Mouse (Mus musculus): ENCODE data around the gene Wbp1l. TPM values are rescaled to one million over a fixed set of nuclear protein-coding genes. Genes with fewer than 3 reads are reported as not detected.

The Wbp1l gene
- polyA plus RNA-seq (2015; fragmentation: Nextera tagmentation; extraction: Ambion mirVana): 25.7 and 26.5 TPM in 2 replicates

DNA sequence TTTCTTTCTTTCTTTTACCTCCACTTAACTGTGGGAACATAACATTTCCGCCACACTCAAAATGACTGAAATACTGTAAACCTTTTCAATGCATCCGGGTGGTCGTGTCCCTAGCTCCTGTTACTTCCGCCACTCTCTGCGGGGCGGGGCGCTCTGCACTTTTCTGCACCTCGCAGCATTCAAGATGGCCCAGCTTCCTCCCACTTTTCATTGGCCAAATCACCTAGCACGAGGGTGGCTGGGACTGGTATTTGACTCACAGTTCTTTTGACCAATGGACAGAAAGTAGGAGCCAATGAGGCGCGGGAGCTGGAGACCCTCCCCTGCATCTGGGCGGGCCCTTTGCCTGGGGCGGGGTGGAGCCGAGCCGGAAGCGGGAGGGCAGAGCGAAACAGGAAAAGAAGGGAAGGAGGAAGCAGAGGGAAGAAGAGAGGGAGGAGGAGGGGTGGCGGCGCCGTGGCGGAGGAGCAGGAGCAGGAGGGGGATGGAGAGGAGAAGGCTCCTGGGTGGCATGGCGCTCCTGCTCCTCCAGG, at the start of gene Wbp1l:
Gene Wbp1l (plus strand): TSS at position 365 of the 533 bp plus-strand sequence.

DNA sequence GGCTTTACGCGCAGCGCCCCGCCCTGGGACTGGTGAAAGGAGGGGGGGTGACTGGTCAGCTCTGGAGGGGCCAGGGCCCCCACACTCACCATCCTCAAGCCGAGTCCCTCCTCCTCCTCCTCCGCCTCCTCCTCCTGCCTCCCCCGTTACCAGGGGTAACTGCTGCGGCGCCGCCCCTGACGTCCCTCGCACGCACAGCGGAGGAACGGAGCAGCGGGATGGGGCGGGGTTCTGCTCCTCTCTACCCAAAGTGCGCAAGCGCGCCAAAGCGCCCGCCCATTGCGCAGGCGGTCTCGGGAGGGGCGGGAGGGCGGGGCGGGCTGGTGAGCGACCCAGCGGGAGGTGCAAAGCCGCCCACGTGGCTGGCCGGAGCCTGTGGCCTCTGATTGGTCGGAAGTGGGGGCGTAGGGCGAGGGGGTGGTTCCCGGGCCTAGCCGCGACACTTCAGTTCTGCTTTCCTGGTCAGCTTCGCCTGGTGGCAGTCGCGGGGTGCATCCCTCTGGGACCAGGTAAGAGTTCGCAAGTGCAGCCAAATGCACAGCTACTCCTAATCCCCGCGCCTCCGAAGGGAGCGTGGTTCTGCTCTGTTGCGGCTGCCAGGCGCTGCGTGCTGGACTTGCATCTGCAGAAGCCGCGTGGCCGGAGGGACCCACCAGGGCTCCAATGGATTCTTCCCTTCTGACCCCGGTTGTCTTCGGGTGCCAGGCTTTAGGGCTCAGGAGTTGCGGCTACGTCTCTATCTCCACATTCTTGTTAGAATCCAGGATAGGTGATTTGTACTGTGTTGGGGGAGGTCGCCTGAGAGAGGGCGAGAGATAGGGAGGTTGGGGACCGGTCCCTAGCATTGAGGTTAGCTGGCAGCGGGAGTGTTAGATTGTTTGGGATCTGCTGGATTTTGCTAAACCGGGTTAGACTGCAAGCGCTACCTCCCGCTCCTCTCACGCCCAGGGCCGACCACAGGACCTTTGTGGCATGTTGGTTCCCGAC, 25.6 kb upstream of the Wbp1l start, which contains the start of the genes Arl3 and Sfxn2:
Gene Arl3 (minus strand): TSS at position 248 of the 987 bp plus-strand sequence.
Gene Sfxn2 (plus strand): TSS at position 415 of the 987 bp plus-strand sequence.

DNA sequence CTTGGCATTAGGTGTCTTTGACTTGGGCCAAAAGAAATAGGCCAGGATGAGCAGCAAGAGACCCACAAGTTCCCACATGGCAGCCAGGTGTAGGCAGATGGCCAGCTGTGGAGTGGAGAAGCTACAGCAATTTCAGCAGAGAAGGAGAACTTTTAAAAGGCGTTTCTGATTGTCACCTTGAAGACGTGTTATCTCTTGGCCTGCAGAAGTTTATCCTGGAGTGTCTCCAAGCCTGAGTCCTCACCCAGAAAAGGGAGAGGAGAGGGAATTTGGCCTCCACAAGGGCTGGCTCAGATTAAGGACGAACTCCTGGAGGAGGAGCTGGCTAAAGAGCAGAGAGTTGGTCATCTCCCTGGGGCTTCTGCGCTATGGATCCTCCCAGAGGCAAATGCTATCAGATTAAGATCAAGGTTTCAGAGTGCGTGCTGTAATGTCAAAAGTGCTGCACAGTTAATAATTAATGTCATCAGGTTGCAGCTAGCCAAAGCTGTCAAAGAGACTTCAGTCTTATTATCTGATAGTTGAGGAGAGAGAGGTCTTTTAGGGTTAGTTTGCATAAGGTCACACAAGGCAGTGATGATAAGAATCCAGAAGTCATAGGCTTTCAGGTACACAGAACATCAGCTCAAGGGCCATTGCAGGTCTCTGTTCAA, 74.0 kb downstream of the Wbp1l start, which contains the start of gene Cyp17a1:
Gene Cyp17a1 (minus strand): TSS at position 407 of the 653 bp plus-strand sequence.

DNA sequence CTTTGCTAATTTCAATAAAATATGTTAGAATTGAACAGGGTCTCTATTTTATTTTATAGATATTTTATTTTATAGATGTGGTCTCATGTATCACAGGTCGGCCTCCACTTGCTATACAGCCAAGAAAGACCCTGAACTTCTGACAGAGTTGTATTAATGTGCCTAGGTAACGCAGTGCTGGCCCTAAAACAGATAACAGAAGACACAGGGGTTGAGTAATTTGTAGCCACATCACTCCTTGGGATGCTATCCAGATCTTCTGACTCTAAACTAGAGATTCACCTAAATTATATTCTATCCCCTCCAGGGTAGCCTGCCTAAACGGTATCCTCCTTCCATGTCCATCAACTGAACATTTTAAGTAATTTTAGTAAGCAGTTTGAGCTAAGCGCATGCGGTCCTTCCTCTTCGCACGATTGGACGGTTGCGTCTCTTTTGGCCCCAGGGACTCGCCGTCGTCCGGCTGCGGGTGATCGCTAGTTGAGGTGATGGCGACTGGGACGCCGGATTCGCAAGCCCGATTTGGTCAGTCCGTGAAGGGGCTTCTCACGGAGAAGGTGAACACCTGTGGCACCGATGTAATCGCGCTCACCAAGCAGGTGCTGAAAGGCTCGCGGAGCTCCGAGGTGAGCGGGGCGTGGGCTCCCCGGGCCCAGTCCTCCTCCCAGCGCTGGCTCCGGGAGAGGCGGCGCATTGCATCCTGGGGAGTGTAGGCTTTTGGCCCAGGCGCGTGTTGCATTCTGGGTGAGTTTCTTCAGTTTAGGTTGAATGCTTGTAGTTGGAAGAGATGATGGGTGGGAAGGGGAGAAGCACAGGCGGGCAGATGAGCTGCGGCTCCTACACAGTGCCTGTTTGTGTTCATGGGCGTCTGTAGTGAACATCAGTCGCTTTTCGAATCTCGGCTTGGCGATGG, 90.8 kb downstream of the Wbp1l start, which contains the start of gene Borcs7:
Gene Borcs7 (plus strand): TSS at position 447 of the 913 bp plus-strand sequence.

Other genes with a start within 250 kb of the Wbp1l start
- gene 2310034G01Rik, start 248.8 kb upstream of the Wbp1l start, polyA plus RNA-seq (2015; fragmentation: Nextera tagmentation; extraction: Ambion mirVana): 2.2 and 3.0 TPM in 2 replicates
- gene Actr1a, start 203.3 kb upstream of the Wbp1l start, polyA plus RNA-seq (2015; fragmentation: Nextera tagmentation; extraction: Ambion mirVana): 232 and 254 TPM in 2 replicates
- 12.1 and 13.0 TPM in 2 replicates for gene Sufu, start 202.2 kb upstream of the Wbp1l start, polyA plus RNA-seq (2015; fragmentation: Nextera tagmentation; extraction: Ambion mirVana)
- 29.8 and 33.8 TPM in 2 replicates for gene Trim8, start 97.4 kb upstream of the Wbp1l start, polyA plus RNA-seq (2015; fragmentation: Nextera tagmentation; extraction: Ambion mirVana)
- gene Arl3, start 25.9 kb upstream of the Wbp1l start, polyA plus RNA-seq (2015; fragmentation: Nextera tagmentation; extraction: Ambion mirVana): 208 and 221 TPM in 2 replicates
- 9.7 and 13.3 TPM in 2 replicates for gene Sfxn2, start 25.7 kb upstream of the Wbp1l start, polyA plus RNA-seq (2015; fragmentation: Nextera tagmentation; extraction: Ambion mirVana)
- gene Cyp17a1, start 74.1 kb downstream of the Wbp1l start, polyA plus RNA-seq (2015; fragmentation: Nextera tagmentation; extraction: Ambion mirVana): not detected in 2 replicates
- 40.4 and 42.0 TPM in 2 replicates for gene Borcs7, start 90.8 kb downstream of the Wbp1l start, polyA plus RNA-seq (2015; fragmentation: Nextera tagmentation; extraction: Ambion mirVana)
- 36.6 and 40.0 TPM in 2 replicates for gene As3mt, start 108.4 kb downstream of the Wbp1l start, polyA plus RNA-seq (2015; fragmentation: Nextera tagmentation; extraction: Ambion mirVana)
- 11.9 and 13.2 TPM in 2 replicates for gene Cnnm2, start 162.5 kb downstream of the Wbp1l start, polyA plus RNA-seq (2015; fragmentation: Nextera tagmentation; extraction: Ambion mirVana)